Mouse (Mus musculus): Measurements from ENCODE around the gene Nlrp6.
"Not testable (repeated sequence)": the region's sequence is repeated elsewhere in the genome, so short reads cannot be mapped to it uniquely, and the experiment has no call there.

The Nlrp6 gene

GRCm38 (mm10) chr7:140951051-140951450, 30.3 kb downstream of the Nlrp6 start:
- DNase-seq: peak; percentile 75

- DNase-seq: no peak
These were observed 31.1 kb downstream of the Nlrp6 start for GRCm38 (mm10) chr7:140951765-140952164.

- no peak for DNase-seq
These were observed 31.7 kb downstream of the Nlrp6 start for GRCm38 (mm10) chr7:140952441-140952840.

GRCm38 (mm10) chr7:140953133-140953532, 32.4 kb downstream of the Nlrp6 start:
- no peak for DNase-seq

GRCm38 (mm10) chr7:140953800-140954732, 33.4 kb downstream of the Nlrp6 start:
- DNase-seq: no peak

- DNase-seq: no peak
These were observed 34.0 kb downstream of the Nlrp6 start for GRCm38 (mm10) chr7:140954733-140955071.

GRCm38 (mm10) chr7:140955342-140955741, 34.6 kb downstream of the Nlrp6 start:
- no peak for DNase-seq

- peak; percentile 93 for DNase-seq
These were observed 35.3 kb downstream of the Nlrp6 start, which contains the start of the genes Gm45717 and Ifitm2 for GRCm38 (mm10) chr7:140955758-140956555. TSS of gene Gm45717 (minus strand) at chr7:140955937. TSS of gene Ifitm2 (minus strand) at chr7:140955987.

- no peak for DNase-seq
These were observed 35.8 kb downstream of the Nlrp6 start for GRCm38 (mm10) chr7:140956556-140956869.

GRCm38 (mm10) chr7:140959181-140959901, 38.6 kb downstream of the Nlrp6 start:
- peak; percentile 72 for DNase-seq

- no peak for DNase-seq
These were observed 39.3 kb downstream of the Nlrp6 start for GRCm38 (mm10) chr7:140960026-140960425.

- DNase-seq: no peak
These were observed 40.7 kb downstream of the Nlrp6 start for GRCm38 (mm10) chr7:140961416-140961815.

- DNase-seq: no peak
These were observed 42.0 kb downstream of the Nlrp6 start for GRCm38 (mm10) chr7:140962733-140963132.

- DNase-seq: no peak
These were observed 46.2 kb downstream of the Nlrp6 start, which contains the start of gene Ifitm1 for GRCm38 (mm10) chr7:140966921-140967320. TSS of gene Ifitm1 (plus strand) at chr7:140967221.

- DNase-seq: no peak
These were observed 47.3 kb downstream of the Nlrp6 start for GRCm38 (mm10) chr7:140967862-140968591.

GRCm38 (mm10) chr7:140968710-140969109, 48.0 kb downstream of the Nlrp6 start:
- not testable (repeated sequence) for DNase-seq

- DNase-seq: no peak
These were observed 50.2 kb downstream of the Nlrp6 start for GRCm38 (mm10) chr7:140970931-140971330.

- DNase-seq: peak; percentile 66
These were observed 50.9 kb downstream of the Nlrp6 start for GRCm38 (mm10) chr7:140971479-140972171.

GRCm38 (mm10) chr7:140973396-140974165, 52.9 kb downstream of the Nlrp6 start:
- peak; percentile 27 for DNase-seq

- DNase-seq: no peak
These were observed 54.2 kb downstream of the Nlrp6 start for GRCm38 (mm10) chr7:140974940-140975339.

- no peak for DNase-seq
These were observed 54.8 kb downstream of the Nlrp6 start for GRCm38 (mm10) chr7:140975465-140975864.
